Mouse (Mus musculus) heart, adult 2 months (tissue): ENCODE measurements around the gene Pou2af1. TPM values are rescaled to one million over a fixed set of nuclear protein-coding genes. Genes with fewer than 3 reads are reported as not detected.

Experiments used
- DNase-seq, 2 experiments: peaks; one replicate each; pipeline ENCODE4 v3.0.0; 2021
- H3K27ac ChIP-seq: fragments of 200-600 bp; 2 replicates; pipeline ENCODE4 v1.8.1; 2022
- H3K27me3 ChIP-seq: fragments of 200-500 bp; 2 replicates; pipeline ENCODE4 v1.6.1; 2012; ENCODE audit warnings: mild to moderate bottlenecking, low read length, inconsistent platforms, mixed read lengths; ENCODE audit not compliant: control insufficient read depth, insufficient read depth
- H3K36me3 ChIP-seq: fragments of 200-500 bp; 2 replicates; pipeline ENCODE4 v1.6.1; 2012; ENCODE audit warnings: low read length, inconsistent platforms; ENCODE audit not compliant: control insufficient read depth, insufficient read depth
- H3K4me1 ChIP-seq: fragments of 200-500 bp; 2 replicates; pipeline ENCODE4 v1.6.1; 2011; ENCODE audit warnings: low read length; ENCODE audit not compliant: control insufficient read depth, insufficient read depth
- H3K4me3 ChIP-seq: fragments of 200-600 bp; 2 replicates; pipeline ENCODE4 v1.8.1; 2022
- H3K79me2 ChIP-seq: fragments of 200-500 bp; replicated peaks from 2 replicates; pipeline ENCODE4 v1.6.1; 2012; ENCODE audit warnings: mild to moderate bottlenecking, inconsistent platforms, low read length, moderate library complexity, mixed read lengths; ENCODE audit not compliant: control insufficient read depth, insufficient read depth
- H3K9ac ChIP-seq: fragments of 200-500 bp; 2 replicates; pipeline ENCODE4 v1.6.1; 2012; ENCODE audit warnings: low read depth, mild to moderate bottlenecking, control low read depth, inconsistent platforms, low read length, mixed read lengths
- CTCF ChIP-seq: fragments of 200-600 bp; IDR thresholded peaks from 2 replicates; pipeline ENCODE4 v1.8.1; 2022; ENCODE audit warnings: antibody characterized with exemption, mild to moderate bottlenecking, moderate library complexity
- EP300 ChIP-seq: fragments of 200-500 bp; IDR thresholded peaks from 2 replicates; pipeline ENCODE4 v1.6.1; 2011; ENCODE audit warnings: low read depth, low read length, control low read depth; ENCODE audit not compliant: insufficient read depth
- POLR2A ChIP-seq: fragments of 200-500 bp; IDR thresholded peaks from 2 replicates; pipeline ENCODE4 v1.6.1; 2011; ENCODE audit warnings: mild to moderate bottlenecking, low read depth, low read length, control low read depth; ENCODE audit not compliant: insufficient read depth
- WGBS: fragments of 180-500 bp; shearing (Covaris S2); methylation state at CpG from one replicate; pipeline ENCODE4 v1.1.7; 2018; 5-methylcytosine and 5-hydroxymethylcytosine counted together
- intact Hi-C: fragments of 180-260 bp; cut with DNase I; formaldehyde crosslinking; loops from one replicate; pipeline ENCODE4 v1.15.1; 2025
- polyA plus RNA-seq: library from polyadenylated mRNA; depleted of rRNA; stranded (reverse); fragments of >200 nt; gene quantifications from 2 replicates; pipeline ENCODE4 v1.2.3, GENCODE M21; 2012
- total RNA-seq, 2 experiments: library from RNA; stranded (reverse); gene quantifications; 2 replicates each; pipeline ENCODE4 v1.2.3; 2021

Pou2af1 gene
- total and polyA plus RNA-seq, 3 experiments = 0.70 to 2.3 (median 1.1) TPM

- H3K27me3 ChIP-seq = no peaks in the 10 kb centered on the region
- H3K9ac ChIP-seq = no peak overlapping the region
- H3K36me3 ChIP-seq = no peaks in the 10 kb centered on the region
- intact Hi-C loops = no loop called here
- H3K27ac ChIP-seq = no peak overlapping the region
- H3K4me3 ChIP-seq = no peak overlapping the region
- no peak for DNase-seq
- TF ChIP-seq POLR2A = no peak
- TF ChIP-seq CTCF = no peak
- TF ChIP-seq EP300 = no peak
- H3K79me2 ChIP-seq = no peaks in the 10 kb centered on the region
- no peaks in the 10 kb centered on the region for H3K4me1 ChIP-seq
- 71% methylated on average over 6 of the region's 6 CpGs for WGBS
Observed at GRCm38 (mm10) chr9:51170298-51170697, 43.2 kb upstream of the Pou2af1 start.

- WGBS = 37% methylated on average over 8 of the region's 8 CpGs
- no peak overlapping the region for H3K4me3 ChIP-seq
- H3K79me2 ChIP-seq = no peaks in the 10 kb centered on the region
- no peak overlapping the region for H3K9ac ChIP-seq
- no peaks in the 10 kb centered on the region for H3K27me3 ChIP-seq
- no peaks in the 10 kb centered on the region for H3K4me1 ChIP-seq
- H3K36me3 ChIP-seq = no peaks in the 10 kb centered on the region
- intact Hi-C loops = no loop called here
- no peak overlapping the region for H3K27ac ChIP-seq
- TF ChIP-seq EP300 (no peak), CTCF (no peak), POLR2A (no peak)
- DNase-seq = no peak
Observed at GRCm38 (mm10) chr9:51174890-51175464, 38.5 kb upstream of the Pou2af1 start.

DNA sequence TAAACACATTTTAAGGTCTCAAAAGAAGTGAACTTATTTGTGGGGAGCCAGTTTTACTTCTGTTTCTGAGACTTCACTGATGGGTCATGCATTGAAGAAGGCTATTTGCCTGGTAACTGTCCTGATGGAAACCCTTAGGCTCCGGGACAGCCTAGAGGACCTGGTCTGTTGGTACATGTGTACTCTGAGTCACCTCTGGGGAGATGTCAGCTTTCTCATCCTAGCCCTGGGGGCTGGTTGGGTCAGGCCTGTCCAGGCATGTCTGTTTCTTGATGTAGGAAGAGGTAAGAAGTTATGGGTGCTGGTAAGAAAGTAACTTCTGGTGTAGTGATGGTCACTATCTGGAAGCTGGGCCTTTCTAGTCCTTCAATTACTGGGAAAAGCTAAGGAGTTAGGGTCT, 37.8 kb upstream of the Pou2af1 start:
- Histone ChIP-seq H3K4me3 (no peak overlapping the region), H3K79me2 (no peaks in the 10 kb centered on the region), H3K9ac (no peak overlapping the region), H3K4me1 (no peaks in the 10 kb centered on the region), H3K36me3 (no peaks in the 10 kb centered on the region), H3K27ac (no peak overlapping the region), H3K27me3 (no peaks in the 10 kb centered on the region)
- intact Hi-C loops = no loop called here
- 94% methylated on average over 1 of the region's 1 CpGs for WGBS
- TF ChIP-seq CTCF (no peak), EP300 (no peak), POLR2A (no peak)
- no peak for DNase-seq

DNA sequence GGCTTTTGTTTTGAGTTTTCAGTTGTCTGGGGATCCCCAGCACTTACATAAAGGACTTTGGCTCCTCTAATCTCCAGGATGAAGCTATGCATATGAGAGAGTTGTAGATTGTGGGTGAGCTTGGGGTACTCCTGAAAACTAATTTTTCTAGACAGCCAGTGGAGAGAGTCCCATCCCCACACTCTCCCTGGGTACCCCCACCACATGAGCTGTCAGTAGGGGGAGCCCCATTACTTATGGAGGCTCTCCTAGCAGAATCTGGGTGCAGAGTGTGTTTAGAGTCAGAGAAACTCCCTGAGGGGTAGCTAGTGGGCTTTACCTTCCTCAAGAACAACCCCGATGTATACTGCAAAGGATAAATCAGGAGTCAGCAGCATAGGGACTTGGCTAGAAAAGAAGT, 35.2 kb upstream of the Pou2af1 start:
- Histone ChIP-seq H3K27ac (no peak overlapping the region), H3K27me3 (no peaks in the 10 kb centered on the region), H3K4me3 (no peak overlapping the region), H3K4me1 (no peaks in the 10 kb centered on the region), H3K36me3 (no peaks in the 10 kb centered on the region), H3K79me2 (no peaks in the 10 kb centered on the region), H3K9ac (no peak overlapping the region)
- TF ChIP-seq POLR2A = no peak
- TF ChIP-seq EP300 = no peak
- 0 out of 2 replicates have a peak, but pooled peaks have one; percentile 7 for TF ChIP-seq CTCF
- 93% methylated on average over 1 of the region's 1 CpGs for WGBS
- no peak for DNase-seq
- intact Hi-C loops = no loop called here

- DNase-seq = no peak
- Histone ChIP-seq H3K9ac (no peak overlapping the region), H3K27ac (no peak overlapping the region), H3K27me3 (no peaks in the 10 kb centered on the region), H3K79me2 (no peaks in the 10 kb centered on the region), H3K36me3 (no peaks in the 10 kb centered on the region), H3K4me3 (no peak overlapping the region), H3K4me1 (no peaks in the 10 kb centered on the region)
- intact Hi-C loops = no loop called here
- TF ChIP-seq EP300 (no peak), POLR2A (no peak), CTCF (no peak)
- WGBS = 52% methylated on average over 5 of the region's 5 CpGs
Observed at GRCm38 (mm10) chr9:51180621-51181020, 32.9 kb upstream of the Pou2af1 start.

DNA sequence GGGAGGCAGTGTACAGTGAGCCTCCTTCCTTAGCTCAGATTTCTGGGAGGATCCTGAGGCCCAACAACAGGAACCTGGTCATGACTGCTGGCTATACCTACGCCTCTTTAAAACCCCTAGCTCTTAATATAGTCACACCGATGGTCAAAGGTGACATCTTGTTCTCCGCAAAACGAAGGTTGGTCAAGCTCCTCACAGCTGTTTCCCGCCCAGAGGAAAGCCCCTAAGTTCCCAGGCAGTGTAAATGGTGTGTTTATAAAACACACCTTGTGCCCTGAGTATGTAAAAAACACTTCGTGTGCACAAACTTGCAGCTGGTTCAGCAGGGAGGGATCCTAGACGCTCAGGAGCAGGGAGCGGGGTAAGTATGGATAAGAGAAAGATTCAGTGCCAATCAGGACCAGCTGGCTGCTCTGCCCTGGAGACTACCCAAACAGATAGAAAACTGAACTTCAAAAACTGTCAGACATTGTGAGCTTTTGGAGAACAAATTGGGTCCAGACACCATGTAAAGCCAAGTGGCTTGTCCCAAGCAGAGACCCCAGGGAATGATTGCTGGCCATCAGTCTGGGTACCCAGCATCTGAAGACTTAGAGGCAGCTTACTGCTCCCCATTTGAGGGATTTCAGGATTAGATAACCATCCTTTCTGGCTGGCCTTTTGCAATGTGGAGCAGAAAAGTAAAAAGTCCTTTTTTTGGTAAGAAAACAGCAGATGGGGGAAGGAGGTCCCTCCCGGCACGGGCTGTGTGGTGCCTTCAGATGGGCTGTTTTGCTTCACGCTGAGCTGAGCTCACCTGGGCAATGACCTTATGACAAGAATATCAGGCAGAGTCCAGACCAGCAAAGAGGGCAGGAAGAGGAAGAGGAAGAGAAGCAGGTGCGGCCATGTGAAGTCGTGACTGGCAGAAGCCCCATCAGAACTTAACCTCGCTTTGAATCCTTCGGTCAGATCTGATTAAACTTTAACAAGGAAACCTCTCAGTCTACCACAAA, 30.5 kb upstream of the Pou2af1 start:
- Histone ChIP-seq H3K9ac (no peak overlapping the region), H3K36me3 (no peaks in the 10 kb centered on the region), H3K27me3 (no peaks in the 10 kb centered on the region), H3K27ac (no peak overlapping the region), H3K79me2 (no peaks in the 10 kb centered on the region), H3K4me1 (no peaks in the 10 kb centered on the region), H3K4me3 (no peak overlapping the region)
- peak in 1 of 2 experiments; percentile 22 for DNase-seq
- intact Hi-C loops = no loop called here
- TF ChIP-seq CTCF (no peak), POLR2A (no peak), EP300 (no peak)
- WGBS = 73% methylated on average over 15 of the region's 15 CpGs
